Mouse (Mus musculus): Measurements from ENCODE around the gene Ndufs8. TPM values are rescaled to one million over a fixed set of nuclear protein-coding genes. Genes with fewer than 3 reads are reported as not detected.

Ndufs8 gene
- polyA plus RNA-seq, 1 experiment from 2014 or later: 254 TPM

- 0 out of 2 replicates have a peak, but pooled peaks cover 2% of the 10 kb centered on the region for H3K36me3 ChIP-seq
Observed at GRCm38 (mm10) chr19:3871468-3871867, 41.1 kb downstream of the Ndufs8 start.

GRCm38 (mm10) chr19:3868290-3868689 lies 44.3 kb downstream of the Ndufs8 start:
- Histone ChIP-seq H3K9ac (no peak overlapping the region), H3K9me3 (no peaks in the 10 kb centered on the region), H3K36me3 (peaks cover 11% of the 10 kb centered on the region; the same call in 1 of the 2 replicates), H3K4me2 (no peak overlapping the region), H3K4me1 (no peaks in the 10 kb centered on the region), H3K27ac (0 out of 2 replicates have a peak overlapping the region, but pooled peaks have one; percentile 14), H3K4me3 (no peak overlapping the region), H3K27me3 (no peaks in the 10 kb centered on the region)
- 55% methylated on average over 1 of the region's 1 CpGs for WGBS
- ATAC-seq (ENCODE audit: insufficient number of reproducible peaks, low FRiP score, low TSS enrichment, low read depth): no peak

More at GRCm38 (mm10) chr19:3871468-3871867, 41.1 kb downstream of the Ndufs8 start:
- H3K9ac ChIP-seq: no peak overlapping the region
- H3K9me3 ChIP-seq: no peaks in the 10 kb centered on the region
- no peaks in the 10 kb centered on the region for H3K4me1 ChIP-seq
- ATAC-seq (ENCODE audit: insufficient number of reproducible peaks, low FRiP score, low TSS enrichment, low read depth): no peak
- H3K27me3 ChIP-seq: no peaks in the 10 kb centered on the region
- no peak overlapping the region for H3K27ac ChIP-seq
- H3K4me3 ChIP-seq: no peak overlapping the region
- H3K4me2 ChIP-seq: no peak overlapping the region

- WGBS: 79% methylated on average over 2 of the region's 2 CpGs
- Histone ChIP-seq H3K27ac (no peak overlapping the region), H3K4me2 (no peak overlapping the region), H3K36me3 (peaks cover 11% of the 10 kb centered on the region; the same call in 1 of the 2 replicates), H3K27me3 (no peaks in the 10 kb centered on the region), H3K9ac (no peak overlapping the region), H3K4me1 (no peaks in the 10 kb centered on the region), H3K4me3 (no peak overlapping the region), H3K9me3 (no peaks in the 10 kb centered on the region)
- no peak for ATAC-seq (ENCODE audit: insufficient number of reproducible peaks, low FRiP score, low TSS enrichment, low read depth)
Observed at GRCm38 (mm10) chr19:3864960-3865359, 47.6 kb downstream of the Ndufs8 start.

GRCm38 (mm10) chr19:3862713-3863112 lies 49.9 kb downstream of the Ndufs8 start:
- H3K27me3 ChIP-seq: no peaks in the 10 kb centered on the region
- ATAC-seq (ENCODE audit: insufficient number of reproducible peaks, low FRiP score, low TSS enrichment, low read depth): no peak
- no peaks in the 10 kb centered on the region for H3K9me3 ChIP-seq
- H3K4me2 ChIP-seq: no peak overlapping the region
- no peak overlapping the region for H3K27ac ChIP-seq
- H3K36me3 ChIP-seq: peaks cover 11% of the 10 kb centered on the region; the same call in 1 of the 2 replicates
- 88% methylated on average over 2 of the region's 2 CpGs for WGBS
- H3K4me1 ChIP-seq: no peaks in the 10 kb centered on the region
- no peak overlapping the region for H3K4me3 ChIP-seq
- no peak overlapping the region for H3K9ac ChIP-seq

Other genes with a start within 250 kb of the Ndufs8 start
- gene Lrp5, start 226.2 kb downstream of the Ndufs8 start, polyA plus RNA-seq (2015; fragmentation: Nextera tagmentation; extraction: Ambion mirVana): 6.6 and 6.8 TPM in 2 replicates
- 60.5 and 69.0 TPM in 2 replicates for gene 1810055G02Rik, start 204.5 kb downstream of the Ndufs8 start, polyA plus RNA-seq (2015; fragmentation: Nextera tagmentation; extraction: Ambion mirVana)
- gene Kmt5b, start 145.4 kb downstream of the Ndufs8 start, polyA plus RNA-seq (2015; fragmentation: Nextera tagmentation; extraction: Ambion mirVana): 25.2 and 29.0 TPM in 2 replicates
- 32.3 and 32.7 TPM in 2 replicates for gene Chka, start 61.0 kb downstream of the Ndufs8 start, polyA plus RNA-seq (2015; fragmentation: Nextera tagmentation; extraction: Ambion mirVana)
- 46.3 and 52.4 TPM in 2 replicates for gene Tcirg1, start 5.6 kb downstream of the Ndufs8 start, polyA plus RNA-seq (2015; fragmentation: Nextera tagmentation; extraction: Ambion mirVana)
- 2.7 and 4.2 TPM in 2 replicates for gene Aldh3b1, start 17.0 kb upstream of the Ndufs8 start, polyA plus RNA-seq (2015; fragmentation: Nextera tagmentation; extraction: Ambion mirVana)
- gene Unc93b1, start 22.4 kb upstream of the Ndufs8 start, polyA plus RNA-seq (2015; fragmentation: Nextera tagmentation; extraction: Ambion mirVana): 26.1 and 30.5 TPM in 2 replicates
- gene Aldh3b3, start 45.9 kb upstream of the Ndufs8 start, polyA plus RNA-seq (2015; fragmentation: Nextera tagmentation; extraction: Ambion mirVana): 3.7 and 6.7 TPM in 2 replicates
- gene Aldh3b2, start 59.6 kb upstream of the Ndufs8 start, polyA plus RNA-seq (2015; fragmentation: Nextera tagmentation; extraction: Ambion mirVana): 35.9 and 37.2 TPM in 2 replicates
- 5.9 and 7.5 TPM in 2 replicates for gene Acy3, start 73.8 kb upstream of the Ndufs8 start, polyA plus RNA-seq (2015; fragmentation: Nextera tagmentation; extraction: Ambion mirVana)
- gene Tbx10, start 80.0 kb upstream of the Ndufs8 start, polyA plus RNA-seq (2015; fragmentation: Nextera tagmentation; extraction: Ambion mirVana): not detected in 2 replicates
- 31.5 and 33.4 TPM in 2 replicates for gene Nudt8, start 87.8 kb upstream of the Ndufs8 start, polyA plus RNA-seq (2015; fragmentation: Nextera tagmentation; extraction: Ambion mirVana)
- 3.3 and 3.5 TPM in 2 replicates for gene Gm49405, start 87.9 kb upstream of the Ndufs8 start, polyA plus RNA-seq (2015; fragmentation: Nextera tagmentation; extraction: Ambion mirVana)
- gene Doc2g, start 90.5 kb upstream of the Ndufs8 start, polyA plus RNA-seq (2015; fragmentation: Nextera tagmentation; extraction: Ambion mirVana): 3.8 and 4.4 TPM in 2 replicates
- gene Ndufv1, start 100.0 kb upstream of the Ndufs8 start, polyA plus RNA-seq (2015; fragmentation: Nextera tagmentation; extraction: Ambion mirVana): 193 and 209 TPM in 2 replicates
- 488 and 537 TPM in 2 replicates for gene Gstp1, start 125.2 kb upstream of the Ndufs8 start, polyA plus RNA-seq (2015; fragmentation: Nextera tagmentation; extraction: Ambion mirVana)
- 1.4 and 2.3 TPM in 2 replicates for gene Gstp2, start 133.2 kb upstream of the Ndufs8 start, polyA plus RNA-seq (2015; fragmentation: Nextera tagmentation; extraction: Ambion mirVana)
- 0.46 and 0.65 TPM in 2 replicates for gene Gstp3, start 146.8 kb upstream of the Ndufs8 start, polyA plus RNA-seq (2015; fragmentation: Nextera tagmentation; extraction: Ambion mirVana)
- not detected in 2 replicates for gene Cabp2, start 168.8 kb upstream of the Ndufs8 start, polyA plus RNA-seq (2015; fragmentation: Nextera tagmentation; extraction: Ambion mirVana)
- gene Cdk2ap2, start 184.4 kb upstream of the Ndufs8 start, polyA plus RNA-seq (2015; fragmentation: Nextera tagmentation; extraction: Ambion mirVana): 82.7 and 85.6 TPM in 2 replicates
- 5.6 and 6.2 TPM in 2 replicates for gene Pitpnm1, start 187.2 kb upstream of the Ndufs8 start, polyA plus RNA-seq (2015; fragmentation: Nextera tagmentation; extraction: Ambion mirVana)
- 95.5 and 97.7 TPM in 2 replicates for gene Aip, start 213.1 kb upstream of the Ndufs8 start, polyA plus RNA-seq (2015; fragmentation: Nextera tagmentation; extraction: Ambion mirVana)
- gene Gpr152, start 227.0 kb upstream of the Ndufs8 start, polyA plus RNA-seq (2015; fragmentation: Nextera tagmentation; extraction: Ambion mirVana): not detected in 2 replicates
- gene Cabp4, start 231.3 kb upstream of the Ndufs8 start, polyA plus RNA-seq (2015; fragmentation: Nextera tagmentation; extraction: Ambion mirVana): 0.05 and 0.06 TPM in 2 replicates
- 169 and 170 TPM in 2 replicates for gene Coro1b, start 235.8 kb upstream of the Ndufs8 start, polyA plus RNA-seq (2015; fragmentation: Nextera tagmentation; extraction: Ambion mirVana)
- 7.4 and 9.5 TPM in 2 replicates for gene Ptprcap, start 240.8 kb upstream of the Ndufs8 start, polyA plus RNA-seq (2015; fragmentation: Nextera tagmentation; extraction: Ambion mirVana)